Mouse (Mus musculus): Measurements from ENCODE around the gene Cep152. TPM values are rescaled to one million over a fixed set of nuclear protein-coding genes. Genes with fewer than 3 reads are reported as not detected.

The Cep152 gene
- polyA plus RNA-seq, 1 experiment from 2014 or later = 7.0 TPM

GRCm38 (mm10) chr2:125577670-125578069 lies 47.2 kb downstream of the Cep152 start:
- Histone ChIP-seq H3K36me3 (peaks cover 81% of the 10 kb centered on the region), H3K27ac (no peak overlapping the region), H3K4me1 (peaks cover 9% of the 10 kb centered on the region), H3K4me3 (no peak overlapping the region), H3K9me3 (no peaks in the 10 kb centered on the region), H3K27me3 (ENCODE audit: insufficient read depth, poor library complexity, severe bottlenecking) (no peaks in the 10 kb centered on the region)
- 65% methylated on average over 4 of the region's 4 CpGs for WGBS
- no peak for DNase-seq (ENCODE audit: low spot score)

- Histone ChIP-seq H3K27me3 (ENCODE audit: insufficient read depth, poor library complexity, severe bottlenecking) (no peaks in the 10 kb centered on the region), H3K9me3 (no peaks in the 10 kb centered on the region), H3K36me3 (peaks cover 79% of the 10 kb centered on the region), H3K4me3 (no peak overlapping the region), H3K27ac (no peak overlapping the region), H3K4me1 (peaks cover 7% of the 10 kb centered on the region)
- WGBS = 83% methylated on average over 8 of the region's 8 CpGs
- DNase-seq (ENCODE audit: low spot score) = no peak
These were observed 48.4 kb downstream of the Cep152 start for GRCm38 (mm10) chr2:125576498-125576897.

GRCm38 (mm10) chr2:125575766-125576165 lies 49.1 kb downstream of the Cep152 start:
- Histone ChIP-seq H3K36me3 (peaks cover 78% of the 10 kb centered on the region), H3K27me3 (ENCODE audit: insufficient read depth, poor library complexity, severe bottlenecking) (no peaks in the 10 kb centered on the region), H3K9me3 (no peaks in the 10 kb centered on the region), H3K4me1 (no peaks in the 10 kb centered on the region), H3K4me3 (no peak overlapping the region), H3K27ac (no peak overlapping the region)
- no peak for DNase-seq (ENCODE audit: low spot score)
- 83% methylated on average over 3 of the region's 3 CpGs for WGBS

GRCm38 (mm10) chr2:125563884-125564283 lies 61.0 kb downstream of the Cep152 start:
- H3K9me3 ChIP-seq = no peaks in the 10 kb centered on the region
- H3K27me3 ChIP-seq (ENCODE audit: insufficient read depth, poor library complexity, severe bottlenecking) = no peaks in the 10 kb centered on the region
- peaks cover 4% of the 10 kb centered on the region; the same call in 1 of the 2 replicates for H3K4me1 ChIP-seq
- H3K27ac ChIP-seq = no peak overlapping the region
- no peak for DNase-seq (ENCODE audit: low spot score)
- H3K4me3 ChIP-seq = no peak overlapping the region
- 90% methylated on average over 11 of the region's 11 CpGs for WGBS
- peaks cover 50% of the 10 kb centered on the region for H3K36me3 ChIP-seq

GRCm38 (mm10) chr2:125562407-125562806 lies 62.5 kb downstream of the Cep152 start:
- H3K27me3 ChIP-seq (ENCODE audit: insufficient read depth, poor library complexity, severe bottlenecking) = no peaks in the 10 kb centered on the region
- peaks cover 4% of the 10 kb centered on the region; the same call in 1 of the 2 replicates for H3K4me1 ChIP-seq
- H3K4me3 ChIP-seq = no peak overlapping the region
- H3K9me3 ChIP-seq = no peaks in the 10 kb centered on the region
- peaks cover 37% of the 10 kb centered on the region for H3K36me3 ChIP-seq
- no peak for DNase-seq (ENCODE audit: low spot score)
- H3K27ac ChIP-seq = no peak overlapping the region
- 90% methylated on average over 8 of the region's 8 CpGs for WGBS

GRCm38 (mm10) chr2:125560037-125560436 lies 64.9 kb downstream of the Cep152 start:
- H3K27me3 ChIP-seq (ENCODE audit: insufficient read depth, poor library complexity, severe bottlenecking) = no peaks in the 10 kb centered on the region
- H3K4me1 ChIP-seq = peaks cover 4% of the 10 kb centered on the region; the same call in 1 of the 2 replicates
- DNase-seq (ENCODE audit: low spot score) = no peak
- no peaks in the 10 kb centered on the region for H3K9me3 ChIP-seq
- no peak overlapping the region for H3K27ac ChIP-seq
- 82% methylated on average over 6 of the region's 6 CpGs for WGBS
- peaks cover 16% of the 10 kb centered on the region for H3K36me3 ChIP-seq
- H3K4me3 ChIP-seq = no peak overlapping the region

GRCm38 (mm10) chr2:125558634-125559589 lies 66.0 kb downstream of the Cep152 start:
- Histone ChIP-seq H3K4me3 (no peak overlapping the region), H3K27me3 (ENCODE audit: insufficient read depth, poor library complexity, severe bottlenecking) (no peaks in the 10 kb centered on the region), H3K9me3 (no peaks in the 10 kb centered on the region), H3K36me3 (peaks cover 10% of the 10 kb centered on the region), H3K4me1 (peaks cover 4% of the 10 kb centered on the region; the same call in 1 of the 2 replicates), H3K27ac (peak overlapping the region; percentile 22; the same call in 1 of the 2 replicates)
- DNase-seq (ENCODE audit: low spot score) = no peak
- 79% methylated on average over 19 of the region's 19 CpGs for WGBS

GRCm38 (mm10) chr2:125555830-125556229 lies 69.1 kb downstream of the Cep152 start:
- H3K27ac ChIP-seq = no peak overlapping the region
- WGBS = 76% methylated on average over 6 of the region's 6 CpGs
- H3K9me3 ChIP-seq = no peaks in the 10 kb centered on the region
- H3K27me3 ChIP-seq (ENCODE audit: insufficient read depth, poor library complexity, severe bottlenecking) = no peaks in the 10 kb centered on the region
- peaks cover 4% of the 10 kb centered on the region; the same call in 1 of the 2 replicates for H3K4me1 ChIP-seq
- no peaks in the 10 kb centered on the region for H3K36me3 ChIP-seq
- no peak overlapping the region for H3K4me3 ChIP-seq
- no peak for DNase-seq (ENCODE audit: low spot score)

- DNase-seq (ENCODE audit: low spot score) = no peak
- 60% methylated on average over 1 of the region's 1 CpGs for WGBS
- no peaks in the 10 kb centered on the region for H3K27me3 ChIP-seq (ENCODE audit: insufficient read depth, poor library complexity, severe bottlenecking)
- H3K4me1 ChIP-seq = no peaks in the 10 kb centered on the region; the same call in 1 of the 2 replicates
- no peak overlapping the region for H3K27ac ChIP-seq
- no peaks in the 10 kb centered on the region for H3K36me3 ChIP-seq
- no peak overlapping the region for H3K4me3 ChIP-seq
- H3K9me3 ChIP-seq = no peaks in the 10 kb centered on the region
These were observed 75.9 kb downstream of the Cep152 start for GRCm38 (mm10) chr2:125548806-125549578.

GRCm38 (mm10) chr2:125544986-125545385 lies 79.9 kb downstream of the Cep152 start:
- Histone ChIP-seq H3K4me1 (no peaks in the 10 kb centered on the region; the same call in 1 of the 2 replicates), H3K36me3 (no peaks in the 10 kb centered on the region), H3K27me3 (ENCODE audit: insufficient read depth, poor library complexity, severe bottlenecking) (no peaks in the 10 kb centered on the region), H3K4me3 (no peak overlapping the region), H3K27ac (no peak overlapping the region), H3K9me3 (no peaks in the 10 kb centered on the region)
- 79% methylated on average over 3 of the region's 3 CpGs for WGBS
- no peak for DNase-seq (ENCODE audit: low spot score)

GRCm38 (mm10) chr2:125543646-125544045 lies 81.3 kb downstream of the Cep152 start:
- WGBS = 65% methylated on average over 1 of the region's 1 CpGs
- no peak overlapping the region for H3K27ac ChIP-seq
- H3K36me3 ChIP-seq = no peaks in the 10 kb centered on the region
- DNase-seq (ENCODE audit: low spot score) = no peak
- no peak overlapping the region for H3K4me3 ChIP-seq
- H3K27me3 ChIP-seq (ENCODE audit: insufficient read depth, poor library complexity, severe bottlenecking) = no peaks in the 10 kb centered on the region
- H3K9me3 ChIP-seq = no peaks in the 10 kb centered on the region
- H3K4me1 ChIP-seq = no peaks in the 10 kb centered on the region; the same call in 1 of the 2 replicates

GRCm38 (mm10) chr2:125541451-125541850 lies 83.5 kb downstream of the Cep152 start:
- no peak for DNase-seq (ENCODE audit: low spot score)
- no peak overlapping the region for H3K4me3 ChIP-seq
- no peaks in the 10 kb centered on the region for H3K4me1 ChIP-seq
- H3K27me3 ChIP-seq (ENCODE audit: insufficient read depth, poor library complexity, severe bottlenecking) = no peaks in the 10 kb centered on the region
- 59% methylated on average over 7 of the region's 7 CpGs for WGBS
- H3K9me3 ChIP-seq = no peaks in the 10 kb centered on the region
- H3K27ac ChIP-seq = no peak overlapping the region
- no peaks in the 10 kb centered on the region for H3K36me3 ChIP-seq

- Histone ChIP-seq H3K9me3 (no peaks in the 10 kb centered on the region), H3K4me3 (no peak overlapping the region), H3K27me3 (ENCODE audit: insufficient read depth, poor library complexity, severe bottlenecking) (no peaks in the 10 kb centered on the region), H3K36me3 (no peaks in the 10 kb centered on the region), H3K27ac (no peak overlapping the region), H3K4me1 (no peaks in the 10 kb centered on the region)
- DNase-seq (ENCODE audit: low spot score) = no peak
- 82% methylated on average over 7 of the region's 7 CpGs for WGBS
These were observed 84.3 kb downstream of the Cep152 start for GRCm38 (mm10) chr2:125540579-125540978.

Data from heart, embryonic 10.5 days (tissue).